Mouse (Mus musculus): ENCODE measurements around the gene Mrps23. TPM values are rescaled to one million over a fixed set of nuclear protein-coding genes. Genes with fewer than 3 reads are reported as not detected.

Gene Mrps23
- polyA plus RNA-seq, 3 experiments from 2014 or later: 75.3 to 134 (median 101) TPM

GRCm38 (mm10) chr11:88213757-88214156 is 9.6 kb downstream of the Mrps23 start:
- no peak for ATAC-seq

DNA sequence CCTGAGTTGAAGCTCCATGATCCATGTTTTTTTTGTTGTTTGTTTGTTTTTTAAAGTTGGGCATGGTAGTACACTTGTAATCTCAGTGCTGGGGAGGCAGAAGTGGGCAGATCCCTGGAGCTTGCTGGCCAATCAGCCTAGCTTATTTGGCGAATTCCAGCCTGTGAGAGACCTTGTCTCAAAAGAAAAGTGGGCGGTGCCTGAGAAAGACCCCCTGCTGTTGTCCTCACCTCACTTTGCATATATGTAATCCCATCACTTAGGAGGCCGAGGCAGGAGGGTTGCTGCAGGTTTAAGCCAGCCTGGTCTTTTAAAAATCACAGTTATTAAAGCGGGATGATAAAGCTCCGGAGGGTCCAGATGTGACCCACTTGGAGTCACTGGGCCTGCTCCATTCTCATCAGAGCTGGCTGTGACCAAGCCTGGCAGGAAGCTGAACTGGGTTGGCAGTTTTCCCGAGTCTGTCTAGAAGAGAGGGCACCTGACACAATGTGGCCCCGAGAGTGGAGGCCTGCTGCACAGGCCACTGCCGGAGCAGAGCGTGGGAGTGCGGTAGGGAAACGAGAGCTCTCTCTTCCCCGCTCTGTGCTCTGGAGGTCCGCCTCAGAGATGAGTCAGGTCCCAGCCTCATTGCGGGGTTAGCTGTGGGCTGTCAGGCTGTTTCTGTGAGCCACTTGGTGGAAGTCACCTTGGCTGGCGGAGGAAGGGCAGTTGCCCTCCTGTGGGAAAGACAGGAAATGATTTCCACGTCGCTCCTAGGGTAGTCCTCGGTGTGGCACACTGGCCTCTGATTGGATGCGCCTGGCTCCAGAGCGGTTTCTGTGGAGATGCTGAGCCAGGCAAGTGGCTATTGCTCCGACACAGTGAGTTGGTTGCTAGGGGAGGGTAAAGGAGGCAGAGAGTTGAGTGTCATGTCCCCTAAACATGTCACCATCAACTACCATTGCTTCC is 11.0 kb downstream of the Mrps23 start:
- ATAC-seq: no peak

- peak; percentile 52 for ATAC-seq
Observed at GRCm38 (mm10) chr11:88216231-88216685, 12.1 kb downstream of the Mrps23 start.

GRCm38 (mm10) chr11:88218155-88218554 is 14.0 kb downstream of the Mrps23 start:
- no peak for ATAC-seq

DNA sequence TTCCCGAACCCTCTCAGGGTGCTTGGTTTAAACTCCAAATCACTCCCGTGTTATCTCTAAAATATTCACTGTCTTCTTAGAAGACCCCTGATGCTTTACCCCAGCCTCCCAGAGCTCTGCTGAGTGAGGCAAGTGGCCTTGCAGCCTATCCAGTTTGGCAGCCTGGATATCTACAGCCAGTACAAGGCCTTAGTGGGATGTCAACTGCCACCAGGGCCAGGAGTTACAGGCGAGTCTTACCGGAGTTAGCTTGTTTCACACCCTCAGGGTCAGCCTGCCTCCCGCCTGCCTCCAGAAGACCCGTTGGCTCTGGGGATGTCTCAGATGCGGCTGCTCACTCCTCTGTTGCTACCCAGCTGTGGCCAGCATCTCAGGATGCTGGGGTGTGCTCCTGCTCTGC is 14.4 kb downstream of the Mrps23 start:
- ATAC-seq: no peak

- ATAC-seq: no peak
Observed at GRCm38 (mm10) chr11:88221929-88222475, 17.8 kb downstream of the Mrps23 start.

- ATAC-seq: no peak
Observed at GRCm38 (mm10) chr11:88227001-88227957, 23.1 kb downstream of the Mrps23 start.

- ATAC-seq: no peak
Observed at GRCm38 (mm10) chr11:88231213-88231790, 27.1 kb downstream of the Mrps23 start.

GRCm38 (mm10) chr11:88233528-88234427 is 29.6 kb downstream of the Mrps23 start:
- ATAC-seq: peak; percentile 80

- no peak for ATAC-seq
Observed at GRCm38 (mm10) chr11:88234789-88235188, 30.6 kb downstream of the Mrps23 start.

- ATAC-seq: no peak
Observed at GRCm38 (mm10) chr11:88235221-88236203, 31.3 kb downstream of the Mrps23 start.

- no peak for ATAC-seq
Observed at GRCm38 (mm10) chr11:88240275-88240674, 36.1 kb downstream of the Mrps23 start.

GRCm38 (mm10) chr11:88240736-88241353 is 36.7 kb downstream of the Mrps23 start:
- ATAC-seq: no peak

- no peak for ATAC-seq
Observed at GRCm38 (mm10) chr11:88241468-88242301, 37.5 kb downstream of the Mrps23 start.

DNA sequence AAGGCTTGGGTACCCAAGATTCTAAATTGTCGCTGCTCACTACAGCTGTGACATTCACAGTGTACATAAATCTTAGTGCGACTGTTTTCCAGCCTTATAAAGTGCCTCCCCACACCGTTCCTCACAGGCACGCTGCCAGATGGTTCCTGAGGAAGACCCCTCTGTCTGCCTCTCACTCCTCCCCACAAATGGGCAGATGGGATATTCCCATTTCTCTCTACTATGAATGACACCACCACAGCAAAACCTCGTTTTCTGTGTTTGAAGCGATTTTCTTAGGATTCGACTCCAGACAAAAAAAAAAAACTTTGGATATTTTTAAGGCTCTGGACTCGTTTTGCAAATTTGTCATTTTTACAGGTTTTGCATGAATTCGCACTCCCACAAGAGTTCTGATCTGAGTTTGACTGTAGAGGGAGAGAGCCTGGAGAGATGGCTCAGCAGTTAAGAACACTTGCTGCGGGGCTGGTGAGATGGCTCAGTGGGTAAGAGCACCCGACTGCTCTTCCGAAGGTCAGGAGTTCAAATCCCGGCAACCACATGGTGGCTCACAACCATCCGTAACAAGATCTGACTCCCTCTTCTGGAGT is 41.5 kb downstream of the Mrps23 start:
- ATAC-seq: no peak

DNA sequence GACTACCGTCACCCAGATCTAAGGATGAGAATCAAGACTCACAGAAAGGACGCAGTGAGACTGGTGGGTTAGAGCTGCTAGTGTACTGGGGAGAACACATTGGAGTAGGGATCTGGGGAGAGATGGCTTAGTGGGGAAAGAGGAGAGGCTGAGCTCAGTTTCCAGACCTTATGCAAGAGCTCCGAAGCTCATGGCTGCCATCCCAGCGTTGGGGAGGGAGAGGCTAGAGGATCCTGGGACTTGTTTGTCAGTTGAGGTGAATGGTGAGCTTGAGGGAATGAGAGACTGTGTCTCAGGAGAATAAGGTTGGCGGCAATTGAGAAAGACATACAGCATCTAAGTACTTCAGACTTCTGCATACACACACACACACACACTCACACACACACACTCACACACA is 44.4 kb downstream of the Mrps23 start:
- ATAC-seq: no peak

DNA sequence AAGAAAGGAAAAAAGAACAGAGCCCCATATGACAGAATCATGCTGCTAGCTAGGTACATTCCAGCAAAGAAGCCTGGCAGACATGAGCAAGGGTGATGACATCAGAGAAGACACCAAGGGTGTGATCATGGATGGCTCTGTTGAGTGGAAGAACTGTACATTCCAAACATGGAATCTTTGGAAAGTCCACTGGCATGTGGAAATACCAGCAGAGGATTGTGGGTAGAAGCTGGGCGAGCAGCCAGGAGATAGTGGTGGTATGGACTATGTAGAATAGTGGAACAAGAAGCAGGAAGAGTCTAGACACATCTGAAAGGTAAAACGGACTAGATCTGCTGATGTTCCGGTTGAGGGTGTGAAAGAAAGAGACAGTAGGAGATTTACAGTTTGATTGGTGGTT is 46.4 kb downstream of the Mrps23 start:
- no peak for ATAC-seq

GRCm38 (mm10) chr11:88251295-88251694 is 47.1 kb downstream of the Mrps23 start:
- no peak for ATAC-seq
